Mouse (Mus musculus): ENCODE measurements at regions not wholly inside any gene's neighbourhood (a gene's known extent, or its start where the extent isn't known, plus 50 kb on each side); places are given as distances from the start of the nearest gene placed in this dataset.

- DNase-seq (ENCODE audit: low spot score in 2 of 2), result no peak
These were observed 68.8 kb downstream of the Cxcl12 start for GRCm38 (mm10) chr6:117237096-117237495.

GRCm38 (mm10) chr6:117241206-117241605 lies 72.9 kb downstream of the Cxcl12 start:
- DNase-seq (ENCODE audit: low spot score in 2 of 2), result no peak

- DNase-seq (ENCODE audit: low spot score in 2 of 2), result no peak
These were observed 77.1 kb downstream of the Cxcl12 start for GRCm38 (mm10) chr6:117245398-117245797.

DNA sequence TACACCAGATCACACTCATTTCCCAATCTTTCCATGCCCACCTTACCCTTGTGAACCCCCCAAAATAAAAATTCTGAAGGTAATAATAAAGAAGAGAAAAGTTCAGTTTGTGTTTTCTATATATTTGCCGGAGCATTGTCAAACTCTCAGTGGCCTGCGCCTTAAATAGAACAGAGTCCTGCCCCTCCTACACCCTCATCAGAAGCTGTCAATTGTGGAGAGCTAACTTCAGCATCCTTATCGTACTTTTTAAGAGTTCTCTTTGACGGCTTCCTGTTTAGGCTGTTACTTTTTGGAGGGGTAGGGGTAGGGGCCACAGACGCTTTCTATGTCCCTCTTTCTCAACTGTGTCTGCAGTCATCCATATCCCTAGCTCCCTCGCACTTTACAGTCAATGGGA lies 77.5 kb downstream of the Cxcl12 start:
- no peak for DNase-seq (ENCODE audit: low spot score in 2 of 2)

DNA sequence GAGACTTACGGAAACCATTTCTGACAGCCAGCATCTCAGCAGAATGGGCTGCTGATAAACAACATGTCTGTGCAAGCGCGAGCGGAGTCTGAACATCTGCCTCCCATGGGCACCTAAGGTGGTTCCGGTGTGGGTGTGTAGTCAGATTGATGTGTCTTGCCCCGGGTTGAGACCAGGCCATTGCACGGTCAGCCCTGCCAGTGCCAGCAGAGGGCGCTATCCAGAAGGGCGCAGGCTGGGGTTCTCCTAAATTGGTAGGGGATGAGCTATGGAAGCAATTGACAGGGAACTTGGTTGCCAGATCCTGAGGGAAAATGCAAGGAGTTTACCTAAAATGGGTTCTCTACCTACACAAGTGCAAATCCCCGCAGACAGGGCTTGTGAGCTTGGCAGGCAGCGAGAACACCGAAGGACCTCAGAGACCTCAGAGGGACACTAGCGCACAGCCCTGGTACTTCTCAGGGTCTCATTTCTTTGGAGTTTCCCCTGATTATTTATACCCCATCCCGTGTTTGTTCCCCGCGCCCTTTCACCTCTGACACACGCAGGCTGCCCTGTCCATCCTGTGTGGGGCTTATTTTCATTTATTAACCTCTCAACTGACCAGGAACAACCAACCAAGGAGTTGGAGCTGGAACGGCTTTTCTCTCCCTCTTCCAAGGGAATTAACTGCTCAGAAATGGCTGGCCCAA lies 81.0 kb downstream of the Cxcl12 start:
- peak in 1 of 2 experiments; percentile 53 for DNase-seq (ENCODE audit: low spot score in 2 of 2)

DNA sequence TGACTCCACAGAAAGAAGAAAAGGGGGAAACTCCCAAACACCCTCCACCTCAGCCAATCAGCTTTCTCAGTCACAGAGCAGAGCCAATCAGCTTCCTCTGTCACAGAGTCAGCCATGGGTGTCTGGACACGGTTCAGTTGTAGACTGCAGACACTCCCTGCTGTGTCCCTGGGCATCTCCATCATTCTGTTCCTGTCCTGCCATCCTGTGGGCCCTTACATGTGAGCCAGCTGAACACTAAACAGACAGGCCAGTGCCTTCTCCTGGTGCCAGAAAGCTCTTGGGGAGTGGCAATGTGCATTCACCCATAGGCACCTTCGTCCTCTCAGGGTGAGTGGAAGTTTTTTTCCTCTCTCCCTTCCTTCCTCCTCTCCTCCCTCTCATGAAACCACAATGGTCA lies 81.7 kb downstream of the Cxcl12 start:
- no peak for DNase-seq (ENCODE audit: low spot score in 2 of 2)

- DNase-seq (ENCODE audit: low spot score in 2 of 2), result no peak
These were observed 83.1 kb downstream of the Cxcl12 start for GRCm38 (mm10) chr6:117251383-117251925.

DNA sequence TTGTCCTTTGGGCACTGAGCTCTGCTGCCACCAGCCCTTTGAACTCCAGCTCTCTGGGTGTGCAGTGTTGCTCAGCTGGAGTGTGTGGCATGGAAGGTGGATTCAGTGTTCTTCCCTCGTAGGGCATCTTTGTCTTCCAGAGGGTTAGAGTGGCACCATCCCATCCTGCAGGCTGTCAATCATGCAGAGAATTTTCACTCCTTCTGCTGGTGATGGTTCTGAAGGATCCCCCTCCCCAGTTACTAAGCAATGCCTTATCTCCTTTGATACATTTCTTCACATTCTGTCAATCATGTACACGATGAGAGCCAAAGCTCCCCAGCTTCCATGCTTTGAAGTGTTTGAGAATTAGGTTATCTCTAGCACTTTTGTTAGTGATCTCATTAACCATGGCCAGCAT lies 84.0 kb downstream of the Cxcl12 start:
- no peak for DNase-seq (ENCODE audit: low spot score in 2 of 2)

DNA sequence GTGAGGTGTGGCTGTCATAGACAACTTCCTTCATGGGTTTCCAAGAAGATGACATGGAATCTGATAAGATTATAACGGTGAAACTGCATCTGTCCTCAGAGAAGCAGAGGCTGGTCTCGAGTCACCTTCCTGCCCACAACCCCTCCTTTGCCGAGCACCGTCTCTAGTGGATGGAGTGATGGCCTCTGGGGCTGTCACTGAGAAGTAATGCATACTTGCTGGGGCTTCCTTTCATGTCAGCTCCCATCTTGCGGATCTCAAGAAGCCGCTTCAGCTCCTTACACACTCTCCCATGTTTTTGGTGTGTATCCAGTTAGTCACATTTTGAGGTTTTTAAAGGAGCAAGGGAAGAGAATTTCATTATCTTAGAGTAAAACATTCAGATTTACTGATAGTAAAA lies 84.7 kb downstream of the Cxcl12 start:
- DNase-seq (ENCODE audit: low spot score in 2 of 2), result no peak

GRCm38 (mm10) chr6:117253586-117254330 lies 85.4 kb downstream of the Cxcl12 start:
- peak in 1 of 2 experiments; percentile 52 for DNase-seq (ENCODE audit: low spot score in 2 of 2)

DNA sequence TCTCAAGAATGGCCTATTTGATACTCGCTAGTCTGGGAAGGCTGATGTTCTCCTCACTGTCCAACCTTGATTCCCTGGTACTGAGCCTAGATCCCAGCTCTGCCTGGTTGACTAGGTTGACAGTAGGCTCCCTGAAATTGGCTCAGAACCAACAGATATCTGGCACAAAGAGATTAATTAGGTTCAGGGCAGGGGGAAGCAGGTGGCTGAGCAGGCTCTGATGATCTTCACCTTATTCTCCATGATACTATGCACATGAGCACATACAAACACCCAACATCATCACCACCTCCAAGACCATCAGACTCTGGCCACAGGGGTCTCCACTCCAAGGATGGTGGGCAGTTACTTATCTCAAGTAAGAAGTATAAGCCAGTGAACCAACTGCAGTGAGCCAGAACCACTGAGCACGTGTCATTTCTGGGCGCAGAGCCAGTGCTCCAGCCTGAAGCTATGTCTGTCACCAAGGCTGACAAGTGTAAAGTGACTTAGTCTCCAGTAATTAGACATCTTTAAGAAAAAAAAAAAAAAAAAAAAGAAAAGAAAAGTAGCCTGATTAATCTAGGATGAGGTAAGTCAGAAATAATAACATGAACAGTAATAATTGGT lies 86.4 kb downstream of the Cxcl12 start:
- DNase-seq (ENCODE audit: low spot score in 2 of 2), result peak; percentile 63 to 91

- no peak for DNase-seq (ENCODE audit: low spot score in 2 of 2)
These were observed 87.2 kb downstream of the Cxcl12 start for GRCm38 (mm10) chr6:117255399-117256098.

DNA sequence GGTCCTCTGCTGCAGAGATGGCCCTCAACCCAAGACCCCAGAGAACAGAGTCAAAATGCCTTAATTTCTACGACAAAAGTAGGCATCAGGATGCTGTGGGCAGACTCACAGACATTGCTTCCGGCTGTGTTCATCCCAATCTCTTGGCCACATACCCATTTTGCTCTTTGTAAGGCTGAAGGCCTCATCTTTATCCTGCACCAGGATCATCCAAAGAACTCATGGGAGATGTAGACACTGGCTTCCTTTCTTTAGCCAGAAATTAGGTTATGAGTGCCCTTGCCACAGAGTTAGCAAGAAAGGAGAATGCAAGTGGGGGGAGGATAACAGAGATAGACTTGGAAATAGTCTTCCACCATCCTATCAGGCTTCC lies 87.8 kb downstream of the Cxcl12 start:
- no peak for DNase-seq (ENCODE audit: low spot score in 2 of 2)

DNA sequence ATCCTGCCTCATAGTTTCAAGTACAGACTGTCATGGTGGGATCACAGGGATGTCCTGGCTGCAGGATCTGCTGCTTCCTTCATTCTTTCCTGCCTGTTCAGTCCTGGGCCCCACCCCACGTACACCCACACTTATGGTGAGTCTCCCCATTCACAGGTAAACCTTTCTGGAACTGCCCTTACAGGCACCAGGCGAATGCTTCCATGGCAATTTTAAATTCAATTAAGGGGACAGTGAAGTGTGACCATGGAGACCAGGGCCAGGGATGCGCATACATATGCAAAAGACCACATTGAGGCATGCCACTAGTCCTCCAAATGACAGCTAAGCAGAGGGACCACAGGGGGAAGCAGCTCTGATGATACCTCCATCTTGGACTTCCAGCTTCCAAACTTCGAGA lies 89.3 kb downstream of the Cxcl12 start:
- no peak for DNase-seq (ENCODE audit: low spot score in 2 of 2)

DNA sequence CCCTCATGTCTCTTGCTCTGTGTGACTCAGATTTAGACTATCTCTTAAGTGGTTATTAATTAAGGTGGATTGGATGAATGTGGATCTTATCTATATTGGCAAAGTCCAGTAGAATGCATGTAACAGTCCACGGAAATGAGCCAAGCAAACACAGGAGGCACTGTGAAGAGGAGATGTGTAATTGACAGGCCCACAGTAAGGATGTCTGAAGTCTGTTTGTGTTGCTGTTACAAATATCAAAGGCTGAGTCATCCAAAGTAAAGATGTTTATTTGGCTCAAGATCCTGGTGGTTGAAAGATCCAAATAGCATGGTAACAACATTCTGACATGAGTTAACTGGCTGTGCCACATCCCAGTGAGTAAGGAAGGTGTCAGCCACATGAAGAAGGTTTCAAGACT lies 99.6 kb downstream of the Cxcl12 start:
- DNase-seq (ENCODE audit: low spot score in 2 of 2), result no peak

GRCm38 (mm10) chr6:117268376-117268775 lies 100.0 kb downstream of the Cxcl12 start:
- no peak for DNase-seq (ENCODE audit: low spot score in 2 of 2)

DNA sequence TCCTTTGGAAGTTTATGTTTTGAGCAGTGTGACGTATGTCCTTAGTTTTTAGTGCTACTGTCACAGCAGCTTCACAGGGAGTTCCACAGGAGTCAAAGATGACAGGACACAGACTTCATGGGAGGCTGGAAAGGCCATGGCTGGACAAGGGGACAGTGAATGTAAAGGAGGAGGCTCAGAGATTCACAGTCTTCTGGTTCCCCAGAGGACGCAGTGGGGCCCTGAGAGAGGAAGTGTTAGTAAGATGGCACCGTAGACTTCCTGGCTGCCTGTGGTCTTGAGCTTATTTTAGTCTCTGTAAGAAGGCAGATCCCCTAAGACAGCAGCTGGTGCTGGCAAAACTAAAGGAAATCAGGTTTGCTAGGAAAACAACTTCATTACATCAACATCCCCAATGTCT lies 101.9 kb downstream of the Cxcl12 start:
- DNase-seq (ENCODE audit: low spot score in 2 of 2), result no peak

DNA sequence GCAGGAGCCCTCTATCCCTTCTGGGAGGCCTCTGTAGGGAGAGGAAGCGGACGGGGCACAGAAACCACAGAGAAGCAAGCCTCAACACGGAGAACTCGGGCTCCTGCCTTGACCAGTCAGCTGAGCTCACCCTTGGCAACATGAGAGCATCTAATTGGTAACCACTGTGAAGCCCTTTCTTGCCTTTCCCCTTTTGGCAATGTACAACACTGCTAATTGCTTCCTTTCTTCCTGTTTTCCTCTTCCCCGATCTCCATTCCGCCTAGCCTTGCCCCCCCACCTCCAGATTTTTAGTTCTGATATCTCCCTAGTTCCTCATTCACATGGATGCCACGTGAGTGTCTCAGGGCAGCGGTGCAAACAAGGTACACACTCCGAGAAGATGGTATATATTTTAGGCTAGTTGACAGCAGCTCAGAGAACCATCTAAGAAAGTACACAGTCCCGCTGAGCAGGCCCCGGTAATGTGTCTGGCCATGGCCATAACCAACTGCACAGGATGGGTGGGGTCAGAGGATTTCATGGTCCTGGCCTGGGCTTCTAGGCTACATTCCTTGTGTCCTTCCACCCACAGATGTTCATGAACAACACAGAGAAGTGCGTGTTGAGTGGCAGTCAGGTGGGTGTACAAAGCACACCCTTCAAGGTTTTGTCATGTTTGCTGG lies 103.4 kb downstream of the Cxcl12 start:
- DNase-seq (ENCODE audit: low spot score in 2 of 2), result no peak

GRCm38 (mm10) chr6:117272227-117272955 lies 104.1 kb downstream of the Cxcl12 start:
- no peak for DNase-seq (ENCODE audit: low spot score in 2 of 2)

GRCm38 (mm10) chr6:117275915-117276314 lies 107.6 kb downstream of the Cxcl12 start:
- no peak for DNase-seq (ENCODE audit: low spot score in 2 of 2)

DNA sequence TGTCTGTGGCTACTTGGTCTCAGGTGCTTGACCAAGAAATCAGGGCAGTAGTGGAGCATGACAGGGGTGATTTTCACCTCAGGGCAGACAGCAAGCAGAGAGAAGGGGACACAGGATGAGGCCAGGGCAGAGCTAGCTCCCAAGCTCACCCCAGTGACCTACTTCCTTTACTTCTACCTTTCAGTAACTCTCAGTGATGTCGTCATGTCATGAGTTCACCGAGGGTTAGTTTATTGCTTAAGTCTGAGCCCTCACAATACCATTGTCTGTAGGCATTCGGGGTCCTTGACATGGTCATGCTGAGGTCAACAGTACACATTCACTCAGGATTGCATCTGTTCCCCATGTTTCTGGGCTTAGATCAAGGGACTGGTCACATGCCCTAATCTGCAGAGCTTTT lies 108.5 kb downstream of the Cxcl12 start:
- DNase-seq (ENCODE audit: low spot score in 2 of 2), result no peak
